Mouse (Mus musculus): Measurements from ENCODE around the gene Gzmm.
"Not testable (repeated sequence)": the region's sequence is repeated elsewhere in the genome, so short reads cannot be mapped to it uniquely, and the experiment has no call there.

Gene Gzmm

GRCm38 (mm10) chr10:79701443-79702129, 12.8 kb downstream of the Gzmm start:
- no peak for DNase-seq (ENCODE audit: low spot score in 2 of 2)

DNA sequence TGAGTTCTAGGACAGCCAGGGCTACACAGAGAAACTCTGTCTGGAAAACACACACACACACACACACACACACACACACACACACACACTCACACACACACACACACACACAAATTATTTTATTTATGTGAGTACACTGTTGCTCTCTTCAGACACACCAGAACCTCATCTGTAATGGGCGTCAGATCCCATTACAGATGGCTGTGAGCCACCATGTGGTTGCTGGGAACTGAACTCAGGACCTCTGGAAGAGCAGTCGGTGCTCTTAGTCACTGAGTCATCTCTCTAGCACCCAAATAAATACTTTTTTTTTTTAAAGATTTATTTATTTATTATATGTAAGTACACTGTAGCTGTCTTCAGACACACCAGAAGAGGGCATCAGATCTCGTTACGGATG, 14.2 kb downstream of the Gzmm start:
- DNase-seq (ENCODE audit: low spot score in 2 of 2): not testable (repeated sequence)

DNA sequence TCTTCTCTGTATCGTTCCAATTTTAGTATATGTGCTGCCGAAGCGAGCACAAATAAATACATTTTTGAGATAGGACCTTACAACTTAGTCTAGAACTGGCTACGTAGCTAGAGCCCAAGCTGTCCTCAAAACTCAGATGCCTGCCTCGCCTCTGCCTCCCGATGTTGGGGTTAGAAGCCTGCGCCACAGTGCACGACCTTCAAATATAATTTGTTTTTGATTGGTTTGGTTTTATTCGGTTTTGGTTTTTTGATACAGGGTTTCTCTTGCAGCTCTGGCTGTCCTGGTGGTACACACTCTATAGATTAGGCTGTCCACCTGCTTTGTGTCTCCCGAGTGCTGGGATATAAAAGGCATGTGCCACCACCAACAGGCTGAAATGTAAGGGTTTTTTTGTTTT, 14.7 kb downstream of the Gzmm start:
- DNase-seq (ENCODE audit: low spot score in 2 of 2): no peak

- DNase-seq (ENCODE audit: low spot score in 2 of 2): peak; percentile 99
Observed at GRCm38 (mm10) chr10:79704065-79704969, 15.5 kb downstream of the Gzmm start, which contains the start of gene Bsg. Gene Bsg (plus strand): TSS chr10:79704491.

GRCm38 (mm10) chr10:79704970-79705360, 16.1 kb downstream of the Gzmm start:
- no peak for DNase-seq (ENCODE audit: low spot score in 2 of 2)

DNA sequence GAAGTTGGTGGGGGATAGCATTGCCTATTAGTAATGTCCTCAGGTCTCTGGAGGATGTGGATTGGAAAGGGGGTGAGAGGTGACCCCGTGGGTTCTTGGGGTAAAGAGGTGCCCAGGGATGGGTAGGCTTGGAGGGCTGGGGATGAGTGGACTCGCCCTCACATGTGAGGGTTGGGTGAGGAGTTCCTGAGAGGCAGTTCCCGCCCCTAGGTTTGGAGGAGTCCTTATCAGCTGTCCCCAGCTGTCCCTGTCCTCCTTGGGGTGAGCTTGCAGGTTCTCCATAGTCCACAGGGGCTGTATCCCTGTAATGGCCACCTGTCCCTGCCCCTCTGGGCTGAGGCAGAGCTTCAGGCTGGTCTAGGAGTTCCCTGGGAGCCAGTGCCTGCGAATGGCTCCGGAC, 17.1 kb downstream of the Gzmm start:
- no peak for DNase-seq (ENCODE audit: low spot score in 2 of 2)

DNA sequence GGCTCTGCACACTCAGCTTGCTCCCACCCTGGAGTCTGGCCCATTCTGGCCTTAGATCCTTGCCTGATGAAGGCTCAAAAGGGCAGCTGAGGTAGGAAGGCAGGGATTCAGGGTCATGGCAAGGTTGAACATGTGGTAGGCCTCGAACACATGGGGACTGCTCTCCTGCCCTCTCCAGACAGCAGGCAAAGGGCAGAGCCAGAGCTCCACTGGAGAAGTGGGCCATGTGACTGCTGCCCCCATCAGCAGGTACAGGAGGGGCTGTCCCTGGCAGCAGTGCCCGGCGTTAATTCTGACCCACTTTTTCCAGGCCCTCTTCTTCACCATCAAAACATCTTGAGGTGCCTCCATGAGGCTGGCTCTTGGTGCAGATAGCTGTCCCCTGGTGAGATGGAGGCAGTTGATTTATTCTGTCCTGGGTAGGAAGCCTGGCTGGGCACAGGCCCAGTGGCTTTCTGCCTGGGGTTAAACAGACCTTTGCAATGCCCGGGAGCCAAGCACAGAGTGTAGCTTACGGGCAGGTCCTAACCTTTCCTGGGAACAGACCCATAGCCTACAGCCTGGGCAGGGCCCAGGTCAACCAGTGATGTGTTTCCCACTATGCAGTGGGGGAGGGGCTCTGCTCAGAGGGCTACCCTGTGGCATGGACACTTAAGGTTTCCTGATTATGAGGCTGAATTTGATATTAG, 17.7 kb downstream of the Gzmm start:
- DNase-seq (ENCODE audit: low spot score in 2 of 2): no peak

DNA sequence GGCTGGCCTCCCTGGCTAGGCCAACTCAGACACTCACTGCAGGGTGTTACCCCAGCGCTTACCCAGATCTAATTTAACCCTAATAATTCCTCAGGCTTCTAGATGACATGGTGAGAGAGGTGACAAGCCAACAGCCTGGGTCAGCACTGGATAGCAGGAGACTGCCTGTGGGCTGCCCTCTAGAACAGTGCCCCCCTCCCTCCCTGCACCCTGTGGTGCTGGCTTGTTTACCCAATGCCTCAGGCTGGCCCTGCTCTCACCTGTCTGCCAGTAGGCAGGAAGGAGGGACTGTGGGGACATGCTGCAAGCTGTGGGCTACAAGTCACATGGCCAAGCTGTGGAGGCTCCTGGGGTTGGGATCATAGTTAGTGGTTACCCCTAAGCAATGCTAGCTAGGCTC, 18.3 kb downstream of the Gzmm start:
- DNase-seq (ENCODE audit: low spot score in 2 of 2): no peak

GRCm38 (mm10) chr10:79707759-79708158, 18.9 kb downstream of the Gzmm start:
- no peak for DNase-seq (ENCODE audit: low spot score in 2 of 2)

GRCm38 (mm10) chr10:79708668-79709067, 19.8 kb downstream of the Gzmm start:
- no peak for DNase-seq (ENCODE audit: low spot score in 2 of 2)

DNA sequence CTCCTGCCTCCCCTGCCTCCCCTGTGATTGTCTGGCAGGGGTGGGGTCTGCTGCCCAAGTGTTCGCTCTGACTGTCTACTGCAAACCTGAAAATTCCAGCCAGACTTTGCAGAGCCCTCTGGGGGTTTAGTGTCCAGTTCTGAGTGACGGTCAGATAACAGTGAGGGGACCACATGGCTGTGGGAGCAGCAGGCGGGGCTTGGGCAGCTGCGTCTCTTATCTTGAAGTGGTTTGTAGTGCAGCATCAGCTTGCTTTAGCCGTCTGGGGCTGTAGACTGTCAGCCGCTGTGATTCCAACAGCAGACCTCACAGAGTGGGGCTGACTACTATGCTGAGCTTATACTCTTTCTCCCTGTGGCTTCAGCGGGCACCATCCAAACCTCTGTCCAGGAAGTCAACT, 20.5 kb downstream of the Gzmm start:
- DNase-seq (ENCODE audit: low spot score in 2 of 2): no peak

DNA sequence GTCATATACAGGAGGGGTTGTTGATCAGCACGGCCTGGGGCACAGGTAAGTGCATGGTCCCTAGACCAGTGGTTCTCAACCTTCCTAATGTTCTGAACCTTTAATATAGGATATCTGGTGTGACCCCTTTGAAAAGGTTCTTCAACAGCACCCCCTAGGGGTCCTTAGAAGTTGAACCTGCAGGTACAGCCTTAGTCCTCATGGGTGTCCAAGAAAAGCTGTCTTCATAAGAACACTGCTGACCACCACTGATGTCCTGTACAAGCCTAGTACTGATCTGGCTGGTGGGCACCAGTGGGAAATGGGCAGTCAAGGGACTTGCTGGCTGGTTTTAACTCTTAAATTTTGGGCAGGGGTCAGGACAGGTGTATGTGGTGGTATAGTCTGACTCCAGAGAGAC, 23.2 kb downstream of the Gzmm start:
- no peak for DNase-seq (ENCODE audit: low spot score in 2 of 2)

DNA sequence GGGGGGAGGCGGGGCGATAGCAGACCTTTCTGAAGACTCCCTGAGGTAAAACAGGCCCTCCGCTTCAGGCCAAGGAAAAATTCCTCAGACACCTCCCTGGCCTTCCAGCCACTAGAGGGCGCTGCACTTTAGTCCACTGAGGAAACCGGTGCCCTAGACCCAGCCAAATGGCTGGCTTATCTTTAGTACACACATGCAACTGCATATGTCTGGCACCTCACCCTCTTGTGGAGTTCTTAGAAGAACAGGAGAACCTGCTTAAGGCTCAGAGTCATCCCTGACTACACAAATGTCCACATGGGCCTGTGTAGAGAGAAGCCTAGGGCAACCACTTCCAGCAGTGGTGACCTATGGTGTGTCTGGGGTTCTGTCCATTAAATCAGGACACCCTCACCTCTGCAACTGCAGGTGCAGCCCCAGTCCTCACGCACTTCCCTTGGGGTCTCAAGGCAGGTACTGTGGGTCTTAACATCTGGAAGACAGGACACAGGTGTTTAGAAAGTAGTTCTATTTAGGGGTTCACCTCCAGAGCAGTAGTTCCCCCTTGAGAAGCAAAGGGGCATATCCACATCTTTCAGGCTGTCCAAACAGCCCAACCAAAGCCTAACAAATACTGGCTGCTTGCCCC, 23.8 kb downstream of the Gzmm start:
- DNase-seq (ENCODE audit: low spot score in 2 of 2): peak; percentile 57 to 59

DNA sequence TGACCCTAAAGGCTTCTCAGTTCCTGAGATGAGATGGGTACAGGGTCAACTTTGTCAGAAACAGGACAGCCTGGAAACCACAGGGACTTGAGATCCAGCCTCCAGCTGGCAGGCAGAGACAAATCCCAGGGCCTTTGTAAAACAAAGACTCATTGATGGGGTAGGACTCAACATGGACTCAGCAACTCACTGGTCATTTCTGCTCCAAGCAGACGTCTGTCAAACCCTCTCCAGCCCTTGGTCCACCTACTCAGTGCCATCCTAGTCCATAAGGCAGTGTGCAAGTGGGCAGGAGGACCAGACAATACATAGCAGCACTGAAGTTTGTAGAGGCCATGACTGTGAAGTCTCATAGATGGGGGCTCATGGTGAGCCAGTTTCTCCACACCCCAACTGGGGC, 24.3 kb downstream of the Gzmm start:
- DNase-seq (ENCODE audit: low spot score in 2 of 2): no peak

- no peak for DNase-seq (ENCODE audit: low spot score in 2 of 2)
Observed at GRCm38 (mm10) chr10:79714996-79715395, 26.2 kb downstream of the Gzmm start.

DNA sequence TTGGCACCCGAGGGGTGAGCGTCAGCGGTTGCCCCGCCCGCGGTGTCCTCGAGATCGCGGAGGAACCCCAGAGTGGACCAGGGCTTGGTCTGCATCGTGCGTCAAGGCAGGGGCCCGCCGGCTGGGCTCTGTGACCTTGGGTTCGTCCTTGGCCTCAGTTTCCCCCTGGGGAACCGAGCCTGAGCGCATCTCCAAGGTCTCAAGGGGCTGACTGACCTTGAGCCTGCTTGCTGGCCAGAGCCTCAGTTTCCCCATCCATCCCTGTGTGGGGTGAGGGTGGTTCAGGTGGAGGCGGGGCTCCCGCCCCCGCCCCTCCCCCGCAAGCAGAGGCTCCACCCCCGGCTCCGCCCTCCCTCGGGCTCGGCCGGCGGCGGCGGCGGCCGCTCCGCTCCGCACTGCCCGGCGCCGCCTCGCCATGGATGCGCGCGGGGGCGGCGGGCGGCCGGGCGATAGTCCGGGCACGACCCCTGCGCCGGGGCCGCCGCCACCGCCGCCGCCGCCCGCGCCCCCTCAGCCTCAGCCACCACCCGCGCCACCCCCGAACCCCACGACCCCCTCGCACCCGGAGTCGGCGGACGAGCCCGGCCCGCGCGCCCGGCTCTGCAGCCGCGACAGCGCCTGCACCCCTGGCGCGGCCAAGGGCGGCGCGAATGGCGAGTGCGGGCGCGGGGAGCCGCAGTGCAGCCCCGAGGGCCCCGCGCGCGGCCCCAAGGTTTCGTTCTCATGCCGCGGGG, 27.6 kb downstream of the Gzmm start, which contains the start of gene Hcn2:
TSS of gene Hcn2 (plus strand) at position 381 of the 734 bp plus-strand sequence.
- no peak for DNase-seq (ENCODE audit: low spot score in 2 of 2)

- no peak for DNase-seq (ENCODE audit: low spot score in 2 of 2)
Observed at GRCm38 (mm10) chr10:79716988-79717355, 28.2 kb downstream of the Gzmm start.

GRCm38 (mm10) chr10:79717640-79718357, 29.0 kb downstream of the Gzmm start:
- no peak for DNase-seq (ENCODE audit: low spot score in 2 of 2)

GRCm38 (mm10) chr10:79721089-79721488, 32.3 kb downstream of the Gzmm start:
- DNase-seq (ENCODE audit: low spot score in 2 of 2): no peak

DNA sequence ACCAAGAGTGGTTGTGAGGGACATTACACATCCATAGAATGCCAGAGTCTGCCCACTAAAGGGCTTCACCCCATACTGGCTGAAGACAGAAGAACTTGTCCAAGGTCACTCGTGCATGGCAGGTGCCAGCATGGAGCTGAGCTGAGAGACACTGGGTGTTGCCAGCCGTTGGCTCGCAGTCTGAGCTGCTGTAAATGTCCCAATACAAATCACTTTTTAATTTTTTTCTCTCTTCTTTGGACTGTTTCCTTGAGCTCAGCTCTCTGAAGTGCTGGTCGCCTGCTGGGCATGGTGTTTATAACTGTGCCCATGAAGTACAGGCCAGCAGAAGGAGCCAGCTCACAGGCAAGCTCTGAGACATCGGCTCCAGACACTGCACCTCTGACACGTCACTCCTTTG, 34.2 kb downstream of the Gzmm start:
- no peak for DNase-seq (ENCODE audit: low spot score in 2 of 2)

- DNase-seq (ENCODE audit: low spot score in 2 of 2): no peak
Observed at GRCm38 (mm10) chr10:79723692-79724091, 34.9 kb downstream of the Gzmm start.
